Mouse (Mus musculus): ENCODE data around the gene Lmln.
"Not testable (repeated sequence)": the region's sequence is repeated elsewhere in the genome, so short reads cannot be mapped to it uniquely, and the experiment has no call there.

Gene Lmln

GRCm38 (mm10) chr16:33058033-33058432, 4.3 kb upstream of the Lmln start:
- peak; percentile 60 for DNase-seq (ENCODE audit: low read depth, low spot score)

DNA sequence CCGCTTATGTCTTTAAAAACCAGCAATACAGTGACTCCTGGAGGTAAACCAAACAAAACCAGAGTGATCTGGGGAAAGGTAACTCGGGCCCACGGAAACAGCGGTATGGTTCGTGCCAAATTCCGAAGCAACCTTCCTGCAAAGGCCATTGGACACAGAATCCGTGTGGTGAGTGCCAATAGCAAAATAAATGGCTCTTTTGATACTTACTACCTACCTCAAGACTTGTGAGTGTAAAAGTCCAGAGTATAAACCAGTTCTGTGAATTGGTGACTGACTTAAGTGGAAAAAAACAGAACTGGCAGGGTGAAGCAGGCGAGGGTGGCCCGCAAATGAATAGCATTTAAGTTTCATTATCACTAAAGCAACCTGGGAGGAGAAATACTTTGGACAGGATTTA, 3.7 kb upstream of the Lmln start:
- DNase-seq (ENCODE audit: low read depth, low spot score): not testable (repeated sequence)

- DNase-seq (ENCODE audit: low read depth, low spot score): peak; percentile 21
These were observed 2.9 kb upstream of the Lmln start for GRCm38 (mm10) chr16:33059471-33059870.

DNA sequence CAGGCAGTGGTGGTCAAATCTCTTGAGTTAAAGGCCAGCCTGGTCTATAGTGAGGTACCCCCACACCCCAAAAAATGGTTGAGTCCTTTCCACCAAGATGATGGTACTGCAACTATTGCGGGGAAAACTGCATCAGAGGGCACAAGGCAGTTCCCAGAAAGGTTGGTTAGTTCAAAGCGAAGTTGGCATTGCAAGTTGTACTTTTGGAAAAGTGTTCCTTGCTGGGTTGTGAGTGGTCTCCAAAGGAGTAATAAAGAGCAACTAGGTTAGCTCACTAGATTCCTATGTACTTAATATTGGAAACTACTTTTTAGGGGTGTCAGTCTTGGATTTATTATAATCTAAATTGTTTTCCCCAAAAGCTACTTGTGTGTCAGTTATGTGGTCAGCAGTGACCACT, 1.4 kb upstream of the Lmln start:
- DNase-seq (ENCODE audit: low read depth, low spot score): peak; percentile 50

- peak; percentile 64 for DNase-seq (ENCODE audit: low read depth, low spot score)
These were observed 921 bp upstream of the Lmln start for GRCm38 (mm10) chr16:33061400-33061799.

DNA sequence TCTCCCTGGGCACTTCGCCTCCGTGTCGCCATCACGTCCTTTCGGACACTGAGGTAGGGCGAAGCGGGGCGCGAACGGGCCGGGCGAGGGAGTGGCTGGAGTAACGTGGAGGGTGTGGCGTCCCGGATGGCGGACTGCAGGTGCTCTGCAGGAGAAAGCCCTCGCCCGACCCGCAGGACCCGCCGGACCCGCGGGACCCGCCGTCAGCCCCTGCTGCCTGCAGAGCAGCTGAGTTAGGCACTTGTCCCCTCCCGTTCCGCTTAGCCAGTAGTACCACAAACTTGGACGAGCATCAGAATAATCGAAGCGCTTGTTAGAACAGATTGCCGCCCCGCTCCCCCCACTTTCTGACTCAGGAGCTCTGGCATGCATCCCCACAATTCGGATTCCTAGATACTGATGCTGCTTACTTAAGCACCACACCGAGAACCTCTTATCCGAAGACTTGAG, 386 bp downstream of the Lmln start:
- DNase-seq (ENCODE audit: low read depth, low spot score): no peak

DNA sequence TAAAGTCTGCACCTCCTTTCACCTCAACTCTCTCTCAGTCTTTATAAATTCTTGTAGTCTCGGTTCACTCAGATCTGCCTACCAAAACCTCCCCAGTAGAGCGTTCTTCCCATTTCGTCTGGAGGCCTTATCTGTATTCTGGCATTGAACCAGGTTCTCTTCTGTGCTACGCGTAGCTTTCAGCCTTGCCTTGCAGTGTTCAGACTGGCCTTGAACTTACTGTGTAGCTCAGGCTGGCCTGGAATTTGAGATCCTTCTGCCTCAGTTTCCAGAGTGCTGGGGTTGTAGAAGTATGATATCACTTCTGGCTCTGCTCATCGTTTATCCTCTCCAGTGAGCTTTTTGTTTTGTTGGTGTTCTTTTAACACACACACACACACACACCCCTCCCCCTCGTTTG, 946 bp downstream of the Lmln start:
- DNase-seq (ENCODE audit: low read depth, low spot score): peak; percentile 27

- no peak for DNase-seq (ENCODE audit: low read depth, low spot score)
These were observed 2.3 kb downstream of the Lmln start for GRCm38 (mm10) chr16:33064636-33065035.

DNA sequence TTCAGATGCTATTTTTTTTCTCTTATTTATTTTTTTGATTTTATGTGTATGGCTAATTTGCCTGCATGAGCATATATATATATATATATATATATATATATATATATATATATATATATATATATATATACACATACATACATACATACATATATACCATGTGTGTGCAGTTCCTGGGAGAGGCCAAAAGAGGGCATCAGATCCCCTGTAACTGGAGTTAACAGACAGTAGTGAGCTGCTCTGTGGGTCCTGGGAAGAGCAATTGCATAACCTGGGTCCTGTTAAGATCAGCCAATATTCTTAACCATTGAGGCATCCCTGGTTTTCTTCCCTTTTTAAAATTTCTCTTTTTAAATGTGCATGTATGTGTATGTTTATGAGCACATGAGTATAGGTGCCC, 8.6 kb downstream of the Lmln start:
- peak; percentile 62 for DNase-seq (ENCODE audit: low read depth, low spot score)

DNA sequence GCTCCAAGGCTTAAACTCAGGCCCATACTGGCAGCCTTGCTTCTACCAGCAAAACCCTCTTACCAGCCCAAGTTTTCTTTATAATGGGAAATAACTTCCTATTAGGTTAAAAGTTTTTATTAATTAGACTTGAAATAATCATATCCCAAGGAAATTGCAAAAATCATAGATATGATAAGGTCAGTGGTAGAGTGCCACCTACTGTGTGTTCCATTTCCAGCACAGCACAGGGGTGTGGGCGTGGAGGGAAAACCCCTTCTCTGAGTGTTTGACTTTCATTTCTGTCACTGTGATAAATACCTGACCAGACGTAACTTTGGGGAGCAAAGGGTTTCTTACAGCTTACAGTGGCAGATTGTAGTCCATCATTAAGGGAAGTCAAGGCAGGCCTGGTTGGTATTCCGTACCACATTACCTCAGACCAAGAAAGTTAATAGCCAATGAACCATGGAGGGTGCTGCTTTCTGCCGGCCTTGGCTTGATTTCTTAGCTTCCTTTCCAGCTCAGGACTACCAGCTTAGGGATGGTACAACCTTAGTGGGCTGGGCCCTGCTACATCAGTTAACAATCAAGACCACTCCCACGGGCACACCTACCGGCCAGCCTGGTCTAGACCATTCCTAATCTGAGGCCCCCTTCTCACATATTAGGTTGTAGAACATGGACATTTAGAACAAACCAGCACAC, 10.7 kb downstream of the Lmln start:
- DNase-seq (ENCODE audit: low read depth, low spot score): no peak

- DNase-seq (ENCODE audit: low read depth, low spot score): no peak
These were observed 12.6 kb downstream of the Lmln start for GRCm38 (mm10) chr16:33074967-33075366.

DNA sequence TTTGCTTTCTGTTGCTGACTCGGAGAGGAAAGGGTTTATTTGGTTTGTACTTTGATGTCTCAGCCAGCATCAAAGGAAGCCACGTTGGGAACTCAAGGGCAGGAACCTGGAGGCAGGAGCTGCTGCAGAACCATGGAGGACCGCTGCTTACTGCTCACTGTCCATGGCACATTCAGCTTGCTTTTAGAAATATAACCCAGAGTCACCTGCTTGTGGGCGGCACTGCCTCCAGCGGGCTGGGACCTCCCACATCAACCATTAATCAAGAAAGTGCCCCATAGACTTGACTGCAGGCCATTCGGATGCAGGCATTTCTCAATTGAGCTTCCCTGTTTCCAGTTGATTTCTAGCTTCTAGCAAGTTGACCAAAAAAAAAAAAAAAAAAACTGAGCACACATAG, 13.8 kb downstream of the Lmln start:
- DNase-seq (ENCODE audit: low read depth, low spot score): no peak

DNA sequence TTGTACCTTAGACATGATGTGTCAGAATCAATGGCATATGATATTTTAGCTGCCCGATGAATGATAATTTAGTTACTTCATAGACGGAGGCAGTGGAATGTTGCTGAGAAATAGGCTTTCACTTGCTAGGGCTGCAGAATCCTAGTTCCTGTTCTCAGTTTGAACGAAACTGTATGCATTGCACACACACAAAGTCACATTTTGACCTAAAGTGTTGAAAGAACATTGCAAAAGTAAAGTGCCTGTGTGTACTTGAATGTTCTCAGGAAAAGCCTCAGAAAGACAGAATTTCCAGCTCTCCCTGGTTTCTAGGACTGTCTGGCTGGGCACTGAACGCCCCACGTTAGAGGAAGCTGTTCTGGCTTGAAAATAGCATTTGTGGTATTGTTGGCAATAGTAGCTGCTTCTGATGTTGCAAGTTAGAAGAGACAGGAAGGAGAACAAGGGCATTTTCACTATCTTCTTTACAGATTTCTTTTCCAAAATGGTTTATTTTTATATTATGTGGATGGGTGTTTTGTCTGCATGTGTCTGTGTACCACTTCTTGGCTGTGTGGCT, 14.8 kb downstream of the Lmln start:
- no peak for DNase-seq (ENCODE audit: low read depth, low spot score)

DNA sequence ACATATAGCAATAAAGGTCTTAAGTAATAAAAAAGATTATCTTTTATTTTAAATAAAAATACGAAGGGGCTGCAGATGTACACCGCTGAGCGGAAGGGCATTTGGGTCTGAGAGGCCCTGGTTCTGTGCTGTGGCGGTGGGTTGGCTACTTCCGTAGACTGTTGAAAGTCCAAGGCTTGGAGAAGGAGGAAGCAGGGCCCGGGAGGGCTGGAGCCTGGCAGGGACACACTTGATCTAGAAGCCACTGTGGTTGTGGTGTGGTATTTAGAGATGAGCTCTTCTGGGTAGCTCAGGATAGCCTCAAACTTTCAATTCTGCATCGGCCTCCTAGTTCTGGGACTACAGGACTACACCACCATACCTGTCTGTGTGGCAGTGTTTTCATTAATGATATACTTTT, 17.7 kb downstream of the Lmln start:
- no peak for DNase-seq (ENCODE audit: low read depth, low spot score)

- no peak for DNase-seq (ENCODE audit: low read depth, low spot score)
These were observed 20.6 kb downstream of the Lmln start for GRCm38 (mm10) chr16:33082951-33083350.

- no peak for DNase-seq (ENCODE audit: low read depth, low spot score)
These were observed 21.7 kb downstream of the Lmln start for GRCm38 (mm10) chr16:33083996-33084395.

DNA sequence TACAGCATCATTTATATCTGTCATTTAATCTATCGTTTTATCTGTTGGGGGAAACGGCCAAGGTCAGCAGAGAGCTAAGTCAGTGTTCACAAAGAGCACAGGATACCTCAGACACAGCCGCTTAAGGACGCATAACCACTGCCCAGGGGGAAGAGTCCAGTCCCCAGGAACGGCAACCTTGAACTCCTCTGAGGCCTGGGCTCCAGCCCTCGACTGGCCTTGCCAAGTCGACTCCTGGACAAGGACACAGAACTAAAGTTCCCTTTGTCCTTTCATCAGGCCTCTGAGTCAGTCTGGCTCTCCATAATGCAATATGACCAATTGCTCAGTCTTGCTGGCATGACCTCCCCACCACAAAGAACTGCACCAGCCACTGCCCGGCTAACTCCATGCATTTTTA, 23.3 kb downstream of the Lmln start:
- DNase-seq (ENCODE audit: low read depth, low spot score): no peak

GRCm38 (mm10) chr16:33113726-33114125, 51.4 kb downstream of the Lmln start:
- DNase-seq (ENCODE audit: low read depth, low spot score): no peak

DNA sequence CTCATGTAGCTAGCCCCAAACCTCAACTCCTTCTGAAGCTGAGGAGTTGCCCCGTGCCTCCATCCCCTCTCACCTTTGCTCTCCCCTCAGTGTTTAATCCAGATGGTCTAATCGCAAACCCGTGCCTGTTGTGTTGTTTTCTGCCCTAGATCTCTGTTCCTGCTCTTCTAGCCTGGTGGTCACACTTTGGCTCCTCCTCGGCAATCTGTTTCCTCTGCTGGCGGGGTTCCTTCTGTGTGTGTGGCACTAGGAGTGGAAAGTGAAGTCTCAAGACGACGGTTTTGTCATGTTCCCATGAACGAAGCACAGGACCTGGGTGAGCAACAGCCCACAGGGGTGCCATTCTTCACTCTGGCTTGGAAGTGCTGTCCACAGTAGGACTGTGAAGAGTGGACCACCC, 61.1 kb downstream of the Lmln start:
- DNase-seq (ENCODE audit: low read depth, low spot score): no peak

GRCm38 (mm10) chr16:33123938-33124820, 61.9 kb downstream of the Lmln start:
- no peak for DNase-seq (ENCODE audit: low read depth, low spot score)

GRCm38 (mm10) chr16:33127052-33127451, 64.7 kb downstream of the Lmln start:
- DNase-seq (ENCODE audit: low read depth, low spot score): no peak

GRCm38 (mm10) chr16:33130731-33131130, 68.4 kb downstream of the Lmln start:
- DNase-seq (ENCODE audit: low read depth, low spot score): no peak

DNA sequence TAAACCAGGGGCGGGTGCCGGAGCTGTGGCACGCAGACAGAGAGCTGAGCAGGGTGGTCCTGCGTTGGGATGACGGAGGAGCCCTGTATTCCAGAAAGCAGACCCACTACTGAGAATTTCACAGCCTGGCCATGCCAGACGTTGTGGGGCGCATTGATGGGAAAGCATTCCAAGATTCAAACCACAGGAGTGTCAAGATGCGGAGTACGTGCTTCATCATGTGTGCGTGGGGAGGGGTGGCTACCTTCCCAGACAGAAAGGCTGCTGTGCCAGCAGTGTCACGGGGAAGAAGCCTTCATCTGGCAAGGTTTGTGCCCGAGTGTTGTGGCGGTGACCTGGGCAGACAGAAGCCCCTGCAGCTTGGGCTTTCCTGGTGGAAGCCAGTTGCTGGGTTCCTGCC, 70.9 kb downstream of the Lmln start:
- peak; percentile 28 for DNase-seq (ENCODE audit: low read depth, low spot score)

Data from ZHBTc4 (cell line).